Mouse (Mus musculus): Measurements from ENCODE around the gene Smagp. TPM values are rescaled to one million over a fixed set of nuclear protein-coding genes. Genes with fewer than 3 reads are reported as not detected.

The Smagp gene
- 1.5 TPM in 2 replicates for total RNA-seq (2023)

DNA sequence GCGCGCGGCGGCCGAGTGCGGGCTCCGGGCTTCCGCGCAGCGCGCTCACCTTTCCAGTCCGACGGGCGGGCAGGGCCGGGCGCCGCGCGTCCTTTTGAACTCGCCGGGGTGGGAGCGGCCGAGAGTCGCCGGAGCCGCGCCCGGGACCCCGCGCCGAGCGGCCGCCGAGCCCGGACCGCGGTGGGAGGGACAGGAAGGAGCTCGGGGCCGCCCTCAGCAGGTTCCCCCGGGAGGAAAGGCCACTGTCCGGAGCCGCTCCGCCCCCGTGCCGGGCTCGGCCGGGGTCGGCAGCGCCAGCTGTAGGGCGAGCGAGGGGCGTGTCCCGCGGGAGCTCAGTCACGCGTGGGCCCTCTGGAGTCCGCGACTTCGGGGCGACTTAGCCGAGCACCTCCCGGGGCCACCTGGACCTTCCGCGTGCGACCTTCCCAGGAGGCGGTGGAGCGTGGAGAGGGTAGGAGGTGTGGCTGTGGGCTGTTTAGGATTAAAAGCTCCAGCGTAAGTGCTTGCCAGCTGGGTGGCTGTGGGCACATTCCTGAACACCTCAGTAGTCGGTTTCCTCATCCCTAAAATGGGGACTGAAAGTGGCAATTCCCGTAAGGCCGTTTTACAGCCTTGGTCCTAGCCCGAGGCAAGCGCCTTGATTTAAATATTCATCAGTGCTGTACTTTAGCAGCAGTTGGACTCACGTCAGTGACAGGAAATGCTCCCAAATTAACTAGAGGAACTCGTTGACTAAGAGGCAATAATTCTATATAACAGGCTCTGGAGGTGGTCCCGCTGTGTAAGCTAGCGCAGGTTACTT lies at the start of gene Smagp:
Smagp (minus strand) TSS at position 241 of the 802 bp plus-strand sequence.

DNA sequence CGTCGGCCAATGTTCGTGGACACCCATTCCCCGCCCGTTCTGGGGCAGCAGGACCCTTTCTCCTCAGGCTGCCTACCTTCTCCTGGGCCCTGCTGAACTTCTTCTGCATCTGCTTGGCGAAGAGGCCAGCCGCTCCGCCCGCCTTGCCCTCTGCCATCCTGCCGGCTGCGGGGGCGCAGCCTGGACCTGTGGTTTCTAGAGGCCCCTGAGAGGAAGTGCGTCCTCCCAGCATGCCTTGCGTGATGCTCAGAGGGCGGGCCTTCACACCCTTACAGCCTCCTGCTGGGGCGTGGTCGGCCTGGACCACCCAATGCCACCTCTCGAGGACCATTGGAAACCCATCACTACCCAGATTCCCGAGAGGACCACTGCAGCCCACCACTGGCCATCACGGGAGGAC lies 32.6 kb upstream of the Smagp start, which contains the start of gene Bin2:
Bin2 (minus strand) TSS at position 217 of the 400 bp plus-strand sequence.

DNA sequence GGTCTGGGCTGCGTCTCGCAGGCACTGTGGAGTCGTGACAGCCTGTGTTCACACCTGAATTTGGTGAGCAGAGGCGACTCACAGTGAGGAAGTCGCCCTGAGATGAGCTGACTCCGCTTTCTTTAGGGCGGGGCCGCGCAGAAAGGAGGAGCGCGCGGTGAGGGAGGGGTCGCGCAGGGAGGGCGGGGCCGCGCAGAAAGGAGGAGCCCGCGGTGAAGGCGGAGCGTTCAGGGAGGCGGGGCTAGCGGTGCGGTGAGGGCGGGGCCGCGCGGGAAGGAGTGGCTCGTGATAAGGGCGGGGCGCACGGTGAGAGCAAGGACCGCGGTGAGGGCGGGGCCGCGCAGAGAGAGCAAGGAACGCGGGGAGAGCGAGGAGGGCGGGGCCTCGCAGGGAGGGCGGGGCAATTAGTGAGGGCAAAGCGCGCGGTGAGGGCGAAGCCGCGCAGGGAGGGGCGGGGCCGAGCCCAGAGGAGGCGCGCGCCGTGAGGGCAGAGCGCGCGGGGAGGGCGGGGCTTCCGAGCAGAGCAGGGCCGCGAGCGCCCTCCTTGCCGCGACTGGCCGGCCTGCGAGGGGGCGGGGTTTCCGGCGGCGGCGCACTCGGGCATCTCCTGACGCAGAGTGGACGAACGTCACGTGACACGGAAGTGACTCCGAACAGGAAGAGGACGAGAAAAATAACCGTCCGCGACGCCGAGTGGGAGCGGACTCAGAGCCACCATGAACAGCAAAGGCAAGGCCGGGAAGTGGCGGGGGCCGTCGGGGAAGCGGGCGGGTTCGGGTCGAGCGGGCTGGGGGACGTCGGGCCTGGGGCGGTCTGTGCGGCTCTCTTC lies 21.5 kb downstream of the Smagp start, which contains the start of gene Dazap2:
Dazap2 (plus strand) TSS at position 354 of the 829 bp plus-strand sequence.

DNA sequence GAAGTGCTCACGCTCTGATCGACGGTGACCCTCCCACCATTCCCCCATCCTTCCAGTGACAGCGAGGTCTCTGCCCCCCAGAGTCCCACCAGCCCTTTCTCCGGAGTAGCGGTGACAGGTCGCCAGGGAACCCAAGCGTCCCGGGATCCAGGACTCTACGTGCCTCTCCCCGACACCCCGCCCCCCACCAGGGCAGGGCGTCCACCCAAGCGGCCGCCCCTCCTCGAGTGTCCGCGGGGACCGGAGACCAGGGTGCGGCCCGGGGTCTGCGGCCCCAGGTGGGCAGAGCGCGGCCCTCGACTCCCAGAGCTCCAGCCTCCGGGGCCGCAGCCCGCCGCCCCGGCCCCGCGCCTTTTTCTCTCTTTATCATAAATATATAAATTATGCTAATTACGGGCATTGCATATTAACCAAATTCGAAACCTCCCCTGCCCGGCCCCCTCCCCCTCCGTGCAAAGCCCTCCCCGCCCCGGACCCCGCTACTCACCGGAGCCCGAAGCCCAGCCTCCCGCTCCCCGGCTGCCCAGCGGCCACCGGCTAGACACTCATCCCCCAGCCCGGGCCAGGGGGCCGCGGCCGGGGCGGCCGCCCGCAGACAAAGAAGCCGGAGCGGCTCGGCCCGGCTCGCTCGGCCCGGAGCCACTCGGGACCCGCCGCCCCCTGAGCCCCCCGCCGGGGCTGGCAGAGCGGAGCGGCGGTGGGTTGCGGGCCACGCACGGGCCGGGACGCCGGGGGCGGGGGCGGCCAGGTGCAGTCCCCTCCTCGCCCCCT lies 37.3 kb downstream of the Smagp start, which contains the start of gene Pou6f1:
Pou6f1 (minus strand) TSS at position 709 of the 771 bp plus-strand sequence.

Other genes with a start within 250 kb of the Smagp start
- not detected in 2 replicates for gene Gm5475, start 214.8 kb downstream of the Smagp start, total RNA-seq (2023)
- gene Slc11a2, start 211.9 kb downstream of the Smagp start, total RNA-seq (2023): 6.9 and 11.2 TPM in 2 replicates
- gene Letmd1, start 167.9 kb downstream of the Smagp start, total RNA-seq (2023): 8.0 and 11.0 TPM in 2 replicates
- 0.79 and 1.2 TPM in 2 replicates for gene Csrnp2, start 141.5 kb downstream of the Smagp start, total RNA-seq (2023)
- gene Tfcp2, start 84.9 kb downstream of the Smagp start, total RNA-seq (2023): 1.4 and 2.0 TPM in 2 replicates
- 0.76 and 1.1 TPM in 2 replicates for gene Pou6f1, start 37.0 kb downstream of the Smagp start, total RNA-seq (2023)
- gene Dazap2, start 21.6 kb downstream of the Smagp start, total RNA-seq (2023): 477 and 549 TPM in 2 replicates
- 217 and 248 TPM in 2 replicates for gene Bin2, start 32.6 kb upstream of the Smagp start, total RNA-seq (2023)
- not detected in 2 replicates for gene Cela1, start 51.0 kb upstream of the Smagp start, total RNA-seq (2023)
- gene Galnt6, start 92.4 kb upstream of the Smagp start, total RNA-seq (2023): 8.6 and 15.0 TPM in 2 replicates
- gene Slc4a8, start 124.8 kb upstream of the Smagp start, total RNA-seq (2023): 0.14 and 1.1 TPM in 2 replicates
- gene Scn8a, start 232.9 kb upstream of the Smagp start, total RNA-seq (2023): not detected in 2 replicates